Mouse (Mus musculus): Measurements from ENCODE around the gene Ccdc115. TPM values are rescaled to one million over a fixed set of nuclear protein-coding genes. Genes with fewer than 3 reads are reported as not detected.
A peak's percentile ranks its signal among the peaks of the same experiment; 100 is the strongest.

The Ccdc115 gene
- polyA plus RNA-seq, 1 experiment = 19.2 TPM

DNA sequence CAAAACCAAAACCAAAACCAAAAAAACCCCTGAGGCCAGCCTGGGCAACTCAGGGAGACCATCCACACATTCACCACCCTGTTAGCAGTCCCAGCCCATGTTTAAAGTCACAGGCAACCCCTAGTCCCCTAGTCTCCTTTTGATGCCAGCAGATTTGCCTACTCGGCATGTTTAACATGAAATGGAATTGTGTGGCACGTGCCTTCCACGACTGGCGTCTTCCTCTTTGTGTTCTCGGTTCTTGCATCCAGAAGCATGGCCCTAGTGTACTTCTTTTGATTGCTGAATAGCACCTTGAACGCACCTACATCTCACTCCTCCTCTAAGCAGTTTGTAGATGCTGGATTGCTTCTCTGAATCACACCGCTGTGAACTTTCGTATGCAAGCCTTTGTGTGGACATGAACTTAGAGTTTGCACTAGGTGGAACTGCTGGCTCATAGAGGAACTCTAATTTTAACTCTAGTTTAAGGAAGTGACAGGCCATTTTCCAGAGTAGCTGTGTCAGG lies 24.9 kb upstream of the Ccdc115 start:
- DNase-seq (ENCODE audit: low read depth in 1 of 2, low spot score in 2 of 2) = no peak
- Histone ChIP-seq H3K36me3 (ENCODE audit: control insufficient read depth, insufficient read depth, low read length) (no peaks in the 10 kb centered on the region), H3K4me3 (ENCODE audit: extremely low read depth, insufficient read depth, insufficient read length) (peak overlapping the region; percentile 54), H3K4me1 (ENCODE audit: control insufficient read depth, insufficient read depth, insufficient read length) (peaks cover 18% of the 10 kb centered on the region), H3K27me3 (ENCODE audit: control insufficient read depth, insufficient read depth, low read length) (no peaks in the 10 kb centered on the region), H3K27ac (ENCODE audit: insufficient read depth, low read length) (peak overlapping the region; percentile 66)
- 8% methylated on average over 8 of the region's 8 CpGs for WGBS
- TF ChIP-seq CTCF (IDR thresholded peaks at IDR 0.05; ENCODE audit: extremely low read depth, insufficient read depth, insufficient read length, insufficient replicate concordance) (no peak), POLR2A (IDR thresholded peaks at IDR 0.05; ENCODE audit: low read depth, low read length) (no peak)

DNA sequence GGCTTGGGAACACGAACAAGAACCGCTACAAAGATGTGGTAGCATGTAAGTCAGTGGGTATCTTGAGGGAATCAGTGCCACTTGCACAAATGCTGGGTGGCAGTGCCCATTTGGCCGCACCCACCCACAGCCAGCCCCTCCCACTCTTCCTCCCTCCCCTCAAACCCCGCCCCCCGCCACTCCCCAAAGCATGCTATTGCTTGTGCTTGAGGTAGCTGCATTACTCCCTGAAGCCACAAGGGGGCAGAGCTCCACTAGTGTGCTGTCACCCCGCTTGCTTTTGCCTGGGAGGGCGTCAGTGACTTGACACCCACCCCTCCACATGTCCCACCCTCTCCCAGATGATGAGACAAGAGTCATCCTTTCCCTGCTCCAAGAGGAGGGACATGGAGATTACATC lies 23.3 kb upstream of the Ccdc115 start:
- H3K4me3 ChIP-seq (ENCODE audit: extremely low read depth, insufficient read depth, insufficient read length) = no peak overlapping the region
- H3K4me1 ChIP-seq (ENCODE audit: control insufficient read depth, insufficient read depth, insufficient read length) = peaks cover 16% of the 10 kb centered on the region
- H3K36me3 ChIP-seq (ENCODE audit: control insufficient read depth, insufficient read depth, low read length) = no peaks in the 10 kb centered on the region
- TF ChIP-seq CTCF (IDR thresholded peaks at IDR 0.05; ENCODE audit: extremely low read depth, insufficient read depth, insufficient read length, insufficient replicate concordance) (peak; percentile 79; the same call in 1 of the 2 replicates), POLR2A (IDR thresholded peaks at IDR 0.05; ENCODE audit: low read depth, low read length) (no peak)
- DNase-seq (ENCODE audit: low read depth in 1 of 2, low spot score in 2 of 2) = peak; percentile 71 to 82
- H3K27ac ChIP-seq (ENCODE audit: insufficient read depth, low read length) = no peak overlapping the region
- no peaks in the 10 kb centered on the region for H3K27me3 ChIP-seq (ENCODE audit: control insufficient read depth, insufficient read depth, low read length)
- WGBS = 23% methylated on average over 7 of the region's 7 CpGs

DNA sequence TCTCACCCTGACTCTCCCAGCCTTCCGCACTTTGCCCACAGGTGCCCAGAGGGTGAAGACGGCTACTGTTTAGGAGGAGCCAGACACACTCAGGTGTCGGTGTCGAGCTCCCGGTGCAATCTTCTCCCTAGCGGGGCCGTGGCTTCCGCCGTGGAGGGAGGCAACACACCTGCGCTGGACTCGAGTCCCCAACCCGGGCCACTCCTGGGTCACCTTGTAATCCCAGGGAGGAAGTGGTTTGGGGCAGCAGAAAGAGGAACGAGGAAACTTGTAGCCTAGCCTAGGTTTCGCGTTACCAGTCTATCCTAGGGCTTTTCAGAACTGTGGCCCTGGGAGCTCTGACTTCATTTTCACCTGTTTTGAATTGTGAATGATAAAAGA lies 20.6 kb upstream of the Ccdc115 start:
- peak in 1 of 2 experiments; percentile 28 for DNase-seq (ENCODE audit: low read depth in 1 of 2, low spot score in 2 of 2)
- WGBS = 2% methylated on average over 15 of the region's 15 CpGs
- TF ChIP-seq POLR2A (IDR thresholded peaks at IDR 0.05; ENCODE audit: low read depth, low read length) (no peak), CTCF (IDR thresholded peaks at IDR 0.05; ENCODE audit: extremely low read depth, insufficient read depth, insufficient read length, insufficient replicate concordance) (no peak)
- peaks cover 16% of the 10 kb centered on the region for H3K4me1 ChIP-seq (ENCODE audit: control insufficient read depth, insufficient read depth, insufficient read length)
- H3K27ac ChIP-seq (ENCODE audit: insufficient read depth, low read length) = no peak overlapping the region
- peak overlapping the region; percentile 94 for H3K4me3 ChIP-seq (ENCODE audit: extremely low read depth, insufficient read depth, insufficient read length)
- no peaks in the 10 kb centered on the region for H3K36me3 ChIP-seq (ENCODE audit: control insufficient read depth, insufficient read depth, low read length)
- H3K27me3 ChIP-seq (ENCODE audit: control insufficient read depth, insufficient read depth, low read length) = no peaks in the 10 kb centered on the region

DNA sequence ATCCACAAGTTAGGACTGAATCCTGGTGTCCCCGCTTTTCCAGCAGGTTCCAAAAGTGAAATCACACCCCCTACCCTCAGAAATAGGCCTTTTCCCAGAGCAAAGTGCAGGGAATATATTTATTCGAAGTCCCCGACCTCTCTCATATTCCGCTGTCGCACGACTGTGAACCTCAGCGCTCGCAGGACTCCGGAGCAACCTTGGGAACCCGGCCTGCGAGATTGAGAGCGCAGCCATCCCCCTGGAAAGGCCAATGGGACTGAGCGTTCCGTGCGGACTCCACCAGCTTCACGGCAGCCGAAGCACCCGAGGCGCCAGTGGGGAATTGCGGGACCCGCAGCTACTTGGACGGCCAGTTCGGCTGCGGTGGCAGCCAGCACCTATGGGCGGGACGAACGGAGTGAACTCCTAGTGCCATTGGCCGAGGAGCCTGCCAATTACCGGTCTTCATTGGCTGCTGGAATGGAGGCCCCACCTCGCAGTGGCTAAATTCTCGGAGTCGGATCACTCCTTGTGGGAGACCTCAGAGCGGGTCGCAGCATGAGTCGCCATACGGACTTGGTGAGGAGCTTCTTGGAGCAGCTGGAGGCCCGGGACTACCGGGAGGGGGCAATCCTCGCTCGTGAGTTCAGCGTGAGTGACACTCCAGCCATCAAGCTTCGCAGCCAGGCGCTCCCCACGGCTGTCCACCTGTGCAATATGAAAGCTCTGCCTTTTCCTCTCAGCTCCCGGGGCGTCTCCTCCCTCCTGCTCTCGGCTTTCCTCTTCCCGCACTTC lies 20.0 kb upstream of the Ccdc115 start, which contains the start of gene Ptpn18:
TSS of gene Ptpn18 (plus strand) at position 479 of the 777 bp plus-strand sequence.
- Histone ChIP-seq H3K27ac (ENCODE audit: insufficient read depth, low read length) (no peak within 1 kb of the TSS), H3K27me3 (ENCODE audit: control insufficient read depth, insufficient read depth, low read length) (no peaks in the 10 kb centered on the region), H3K4me3 (ENCODE audit: extremely low read depth, insufficient read depth, insufficient read length) (peak within 1 kb of the TSS; percentile 94), H3K36me3 (ENCODE audit: control insufficient read depth, insufficient read depth, low read length) (no peaks in the 10 kb centered on the region), H3K4me1 (ENCODE audit: control insufficient read depth, insufficient read depth, insufficient read length) (peaks cover 12% of the 10 kb centered on the region)
- WGBS = 2% methylated on average over 48 of the region's 48 CpGs
- peak; percentile 64 to 90 for DNase-seq (ENCODE audit: low read depth in 1 of 2, low spot score in 2 of 2)
- no peak for TF ChIP-seq CTCF (IDR thresholded peaks at IDR 0.05; ENCODE audit: extremely low read depth, insufficient read depth, insufficient read length, insufficient replicate concordance)
- TF ChIP-seq POLR2A (IDR thresholded peaks at IDR 0.05; ENCODE audit: low read depth, low read length) = no peak

DNA sequence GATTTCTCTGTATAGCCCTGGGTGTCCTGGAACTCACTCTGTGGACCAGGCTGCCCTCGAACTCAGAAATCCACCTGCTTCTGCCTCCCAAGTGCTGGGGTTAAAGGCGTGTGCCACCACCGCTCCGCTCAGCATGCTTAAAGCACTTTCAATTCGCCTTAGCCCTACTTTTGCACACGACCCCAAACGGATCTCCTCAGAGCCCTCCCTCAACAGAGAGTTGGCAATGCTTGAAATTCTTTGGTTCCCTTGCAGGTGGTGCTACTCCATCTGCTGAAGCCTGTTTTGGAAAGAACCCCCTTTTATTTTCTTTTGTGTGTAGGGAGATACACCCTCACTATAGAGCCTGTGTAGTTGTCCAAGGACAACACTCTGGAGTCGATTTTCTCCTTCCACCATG lies 19.0 kb upstream of the Ccdc115 start:
- Histone ChIP-seq H3K4me1 (ENCODE audit: control insufficient read depth, insufficient read depth, insufficient read length) (peaks cover 6% of the 10 kb centered on the region), H3K36me3 (ENCODE audit: control insufficient read depth, insufficient read depth, low read length) (no peaks in the 10 kb centered on the region), H3K27me3 (ENCODE audit: control insufficient read depth, insufficient read depth, low read length) (no peaks in the 10 kb centered on the region), H3K27ac (ENCODE audit: insufficient read depth, low read length) (no peak overlapping the region), H3K4me3 (ENCODE audit: extremely low read depth, insufficient read depth, insufficient read length) (no peak overlapping the region)
- TF ChIP-seq CTCF (IDR thresholded peaks at IDR 0.05; ENCODE audit: extremely low read depth, insufficient read depth, insufficient read length, insufficient replicate concordance) (no peak), POLR2A (IDR thresholded peaks at IDR 0.05; ENCODE audit: low read depth, low read length) (no peak)
- DNase-seq (ENCODE audit: low read depth in 1 of 2, low spot score in 2 of 2) = no peak
- WGBS = 49% methylated on average over 8 of the region's 8 CpGs

DNA sequence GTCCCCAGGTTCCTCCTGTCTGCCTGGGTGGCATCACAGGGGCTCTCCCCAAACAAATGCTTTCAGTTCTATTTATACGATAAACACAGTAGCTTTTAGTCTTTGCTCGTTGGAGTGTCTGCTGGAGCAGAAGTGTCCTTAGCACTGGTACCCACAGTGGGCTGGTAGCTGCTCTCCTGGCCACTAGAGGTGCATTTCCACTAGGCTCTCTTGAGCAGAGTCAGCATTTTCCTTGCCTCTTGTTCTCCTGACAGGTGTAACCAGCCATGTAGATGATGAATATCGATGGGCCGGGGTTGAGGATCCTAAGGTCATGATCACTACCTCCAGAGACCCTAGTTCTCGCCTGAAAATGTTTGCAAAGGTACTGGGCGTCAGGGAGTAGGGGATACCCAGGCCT lies 3.7 kb upstream of the Ccdc115 start:
- TF ChIP-seq POLR2A (IDR thresholded peaks at IDR 0.05; ENCODE audit: low read depth, low read length) = no peak
- no peak for TF ChIP-seq CTCF (IDR thresholded peaks at IDR 0.05; ENCODE audit: extremely low read depth, insufficient read depth, insufficient read length, insufficient replicate concordance)
- no peak for DNase-seq (ENCODE audit: low read depth in 1 of 2, low spot score in 2 of 2)
- no peak overlapping the region for H3K4me3 ChIP-seq (ENCODE audit: extremely low read depth, insufficient read depth, insufficient read length)
- 94% methylated on average over 6 of the region's 6 CpGs for WGBS
- H3K27me3 ChIP-seq (ENCODE audit: control insufficient read depth, insufficient read depth, low read length) = no peaks in the 10 kb centered on the region
- peaks cover 24% of the 10 kb centered on the region for H3K36me3 ChIP-seq (ENCODE audit: control insufficient read depth, insufficient read depth, low read length)
- H3K27ac ChIP-seq (ENCODE audit: insufficient read depth, low read length) = no peak overlapping the region
- peaks cover 3% of the 10 kb centered on the region; the same call in 1 of the 2 replicates for H3K4me1 ChIP-seq (ENCODE audit: control insufficient read depth, insufficient read depth, insufficient read length)
